Mouse (Mus musculus) heart, adult 8-10 months (tissue): Measurements from ENCODE around the gene Cryz. TPM values are rescaled to one million over a fixed set of nuclear protein-coding genes. Genes with fewer than 3 reads are reported as not detected.

Source experiments
- DNase-seq: peaks from one replicate; pipeline ENCODE4 v3.0.0; 2022; ENCODE audit warnings: low spot score
- total RNA-seq, 4 experiments: library from RNA; stranded (reverse); gene quantifications; 2 replicates each; pipeline ENCODE4 v1.2.4; 2022

Cryz gene
- total RNA-seq: 10 to 100 TPM; 14.7 to 20.0 (median 16.6) TPM

DNA sequence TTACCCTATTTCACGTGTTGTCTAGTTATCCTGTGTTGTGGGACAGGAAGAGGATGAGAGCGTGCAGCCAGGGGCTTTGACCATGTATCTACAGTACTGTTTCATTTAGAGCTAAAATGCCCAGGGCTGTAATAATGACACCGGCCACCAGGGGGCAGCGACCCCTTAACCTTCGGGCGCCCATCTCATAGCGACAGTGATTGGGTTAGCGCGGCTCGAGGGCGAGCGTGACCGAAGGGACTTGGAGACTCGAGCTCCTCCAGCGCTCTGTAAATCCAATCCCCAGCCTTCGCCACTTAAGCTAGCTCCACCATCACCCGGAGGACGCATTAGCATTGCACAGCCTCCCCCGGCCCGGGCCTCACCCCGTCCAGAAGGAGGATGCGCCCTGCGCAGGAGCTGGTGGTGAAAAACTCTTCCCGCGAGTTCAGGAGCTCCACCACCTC, at the start of gene Cryz:
TSS of gene Cryz (plus strand) at position 224 of the 446 bp plus-strand sequence.
- DNase-seq: peak; percentile 91

DNA sequence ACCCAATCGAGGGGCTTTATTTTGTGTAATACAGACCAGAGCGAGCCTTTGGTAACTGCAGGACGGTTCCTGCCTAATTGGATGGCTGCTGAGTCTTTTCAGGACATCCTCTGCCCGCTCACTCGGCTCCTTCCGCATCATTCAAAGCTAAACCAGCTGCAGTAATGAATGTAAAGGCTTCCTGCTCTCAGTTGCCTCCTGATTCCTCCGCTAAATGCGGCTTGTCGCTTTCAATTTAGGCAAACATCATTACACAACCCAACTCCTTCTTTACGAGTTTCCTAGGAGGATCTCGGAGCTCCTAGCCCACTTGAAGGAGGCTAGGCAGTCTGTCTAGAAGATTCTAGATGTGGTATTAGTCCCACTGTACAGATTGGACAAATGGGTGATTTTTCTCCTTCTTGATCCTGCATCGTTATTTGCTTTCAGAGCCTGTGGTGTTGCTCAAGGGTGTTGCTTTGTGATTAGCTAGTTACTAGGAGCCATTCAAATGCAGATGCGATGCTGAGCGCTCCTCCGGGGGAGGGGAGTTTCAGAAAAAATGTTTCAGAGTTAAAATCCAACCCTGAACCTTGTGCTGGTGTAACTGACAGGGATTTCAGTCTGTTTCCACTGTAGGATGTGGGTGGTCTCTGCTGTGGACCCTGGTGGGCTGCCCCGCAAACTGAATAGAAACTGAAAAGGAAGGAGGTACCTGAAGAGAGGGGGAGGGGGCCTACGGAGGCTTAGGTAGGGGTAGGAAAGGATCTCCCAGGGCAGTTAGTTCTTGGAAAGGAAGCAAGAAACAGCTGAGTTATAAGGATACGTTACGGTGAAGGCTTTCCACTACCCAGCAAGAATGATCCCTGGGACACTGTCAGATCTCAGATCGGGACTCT, 48.7 kb upstream of the Cryz start:
- DNase-seq: no peak

DNA sequence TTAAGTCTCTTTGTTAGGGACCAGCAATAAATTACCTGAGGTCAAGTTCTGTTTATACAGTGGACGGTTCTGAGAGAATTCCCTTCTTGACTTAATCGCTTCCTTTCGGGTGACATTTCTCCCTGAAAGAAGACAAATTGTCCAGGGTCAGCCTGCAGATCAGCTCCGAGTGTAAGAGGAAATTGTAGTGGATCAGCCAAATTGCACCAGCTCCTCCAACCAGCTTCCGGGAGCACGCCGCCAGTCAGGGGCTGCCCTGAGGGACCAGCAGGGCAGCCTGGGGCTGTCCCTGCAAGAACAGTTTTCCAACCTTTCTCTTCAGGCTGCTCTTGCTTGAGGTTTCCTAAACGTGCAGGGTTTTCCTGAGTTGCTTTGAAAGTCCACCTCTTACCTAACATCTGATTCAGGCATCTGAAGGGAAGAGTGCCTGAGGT, 47.6 kb upstream of the Cryz start:
- no peak for DNase-seq

DNA sequence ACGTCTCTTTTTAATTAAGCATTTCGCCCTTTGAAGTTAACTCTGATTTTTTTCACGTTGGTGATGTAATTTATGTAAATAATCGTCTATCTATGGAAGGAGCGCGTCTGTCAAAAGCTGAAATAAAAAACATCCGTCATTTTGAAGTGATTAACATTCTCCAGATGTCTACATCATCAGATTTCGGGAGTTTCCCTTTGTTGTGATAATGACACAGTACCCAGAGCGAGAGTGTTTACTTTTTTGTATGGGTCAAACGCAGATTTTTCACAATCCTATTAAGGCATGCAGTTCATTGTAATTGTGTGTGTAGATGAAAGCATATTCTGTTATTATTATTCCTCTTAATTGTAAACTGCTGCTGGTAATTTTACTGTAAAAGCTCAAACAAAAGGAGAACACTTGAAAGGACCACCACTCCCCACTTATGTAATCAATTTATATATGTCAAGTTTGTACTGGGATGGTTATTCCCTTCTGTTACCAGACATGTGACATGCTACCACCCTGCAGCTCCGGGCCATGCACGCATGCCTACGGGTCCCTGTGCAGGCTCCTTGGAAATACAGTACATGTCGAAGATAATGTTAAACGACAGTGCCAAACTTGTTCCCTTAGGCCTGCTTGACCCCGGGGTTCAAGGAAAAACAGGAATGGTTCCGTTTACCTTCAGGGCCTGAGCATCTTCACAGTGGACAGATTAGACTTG, 46.0 kb upstream of the Cryz start:
- DNase-seq: no peak

DNA sequence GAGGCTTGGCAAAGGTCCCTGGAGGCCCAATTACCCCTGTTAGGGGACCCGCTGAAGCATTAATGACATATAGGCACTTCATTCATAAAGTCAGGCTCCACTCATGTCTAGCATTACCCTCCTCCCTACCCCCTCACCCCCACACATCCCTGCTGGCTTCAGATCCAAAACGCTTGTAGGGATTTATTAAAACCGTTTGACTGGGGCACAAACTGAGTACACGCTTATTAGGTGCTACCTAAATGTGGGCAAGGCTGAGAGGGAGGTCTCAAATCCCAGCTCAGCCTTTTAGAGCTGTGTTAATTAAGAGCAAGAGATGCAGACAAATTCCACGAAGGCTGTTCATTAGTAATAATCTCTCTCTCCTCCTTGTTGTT, 45.5 kb upstream of the Cryz start:
- no peak for DNase-seq

DNA sequence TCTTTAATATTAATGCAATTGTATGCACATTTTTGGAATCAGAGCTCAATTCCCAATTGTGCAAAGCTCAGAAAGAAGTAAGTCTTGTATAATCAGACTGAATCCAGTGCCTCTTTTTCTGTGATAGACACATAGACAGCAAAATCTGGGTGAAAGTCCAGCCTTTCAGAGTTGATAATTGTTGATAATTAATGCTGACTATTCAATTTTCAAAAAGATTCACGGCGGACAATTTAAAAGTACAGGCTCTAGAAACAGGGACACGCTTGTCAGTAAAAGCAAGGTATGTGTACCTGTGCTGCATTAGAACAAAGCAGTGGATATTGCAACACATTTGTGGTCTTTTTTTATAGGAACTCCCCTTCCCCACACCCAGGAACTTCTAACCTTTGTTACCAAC, 34.3 kb upstream of the Cryz start:
- DNase-seq: no peak

DNA sequence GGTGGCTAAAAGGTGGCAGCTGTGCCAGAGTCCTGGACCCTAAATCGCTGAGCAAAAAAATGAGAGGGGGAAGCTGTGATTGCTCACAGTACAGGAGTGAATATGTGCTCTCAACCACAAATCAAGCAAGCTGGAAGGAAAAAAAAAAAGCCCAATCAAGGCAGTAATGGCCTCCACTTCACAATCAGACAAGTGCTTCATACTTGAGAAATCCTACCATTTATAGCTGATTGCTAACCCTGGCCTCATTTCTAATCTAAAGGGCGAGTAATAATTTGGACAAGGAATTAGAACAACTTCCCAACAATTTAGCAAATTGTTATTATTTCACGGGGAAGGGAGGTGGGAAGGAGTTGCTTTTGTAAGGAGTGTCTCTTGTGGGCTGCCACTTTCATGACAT, 31.1 kb upstream of the Cryz start:
- DNase-seq: no peak

DNA sequence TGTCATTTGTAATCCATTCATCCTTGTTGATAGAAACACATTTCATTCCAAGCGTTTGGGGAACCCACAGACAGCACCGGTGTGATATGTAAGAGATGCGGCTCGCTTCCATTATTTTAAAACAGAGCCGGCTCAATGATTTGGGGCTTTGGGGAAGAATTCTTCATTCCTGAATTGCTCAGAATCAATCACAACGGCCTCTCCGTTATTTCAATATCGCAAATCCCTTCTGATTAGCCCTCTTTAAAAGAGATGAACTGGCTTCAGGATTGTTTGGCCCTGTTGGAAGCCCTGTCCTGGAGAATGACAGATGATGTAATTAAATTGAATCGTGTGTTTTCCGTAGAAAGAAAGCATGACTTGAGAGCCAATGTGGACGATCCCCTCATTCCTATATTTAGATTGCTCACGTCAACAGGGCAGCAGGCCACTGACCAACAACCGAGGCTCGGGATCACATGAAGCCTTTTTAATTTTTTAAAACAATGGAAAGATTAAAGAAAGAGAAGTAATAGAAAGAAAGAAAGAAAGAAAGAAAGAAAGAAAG, 26.4 kb upstream of the Cryz start:
- DNase-seq: no peak

DNA sequence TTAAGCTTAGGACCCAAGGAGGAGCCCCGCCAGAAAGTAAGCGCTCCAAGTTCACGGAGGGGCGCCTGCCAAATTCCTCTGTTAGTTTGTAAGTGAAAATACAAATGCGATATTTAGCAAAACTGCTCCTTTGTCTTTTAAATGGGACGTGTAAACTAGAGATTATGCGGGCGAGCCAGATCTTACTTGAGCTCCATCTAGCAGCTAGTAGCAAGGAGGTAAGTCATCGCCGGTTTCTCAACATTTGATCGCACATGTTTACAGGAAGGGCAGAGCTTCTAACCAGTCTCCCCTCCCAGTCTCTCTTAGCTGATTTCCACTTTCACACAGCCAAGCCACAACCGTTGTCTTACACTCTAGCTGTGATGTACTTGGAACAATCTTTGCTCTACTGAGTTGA, 25.7 kb upstream of the Cryz start:
- DNase-seq: no peak

DNA sequence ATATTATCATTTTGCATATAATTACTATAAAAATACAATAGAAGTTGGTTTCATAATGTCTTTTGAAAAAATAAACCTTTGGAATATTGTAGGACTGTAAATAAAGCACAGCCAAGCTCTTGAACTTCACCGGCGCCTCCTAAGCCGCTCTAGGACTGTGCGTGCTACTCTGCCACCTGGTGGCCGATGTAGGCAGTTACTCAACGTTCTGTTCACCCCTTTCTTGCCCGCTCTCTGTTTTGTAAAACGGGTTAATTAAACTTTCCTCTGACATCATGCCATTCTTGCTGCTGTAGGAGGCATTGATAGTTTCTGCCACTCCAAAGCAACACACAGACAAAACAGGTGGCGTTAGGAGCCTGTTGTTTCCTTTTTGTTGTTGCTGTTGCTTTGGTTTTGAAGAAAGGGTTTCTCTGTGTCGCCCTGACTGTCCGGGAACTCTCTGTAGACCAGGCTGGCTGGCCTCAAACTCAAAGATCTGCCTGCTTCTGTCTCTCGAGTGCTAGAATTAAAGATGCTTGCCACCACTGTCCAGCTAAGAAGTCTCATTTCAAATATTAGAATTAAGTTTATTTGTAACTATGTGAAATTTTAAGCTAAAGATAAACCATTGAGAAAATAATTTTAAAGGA, 24.1 kb upstream of the Cryz start:
- DNase-seq: peak; percentile 49

DNA sequence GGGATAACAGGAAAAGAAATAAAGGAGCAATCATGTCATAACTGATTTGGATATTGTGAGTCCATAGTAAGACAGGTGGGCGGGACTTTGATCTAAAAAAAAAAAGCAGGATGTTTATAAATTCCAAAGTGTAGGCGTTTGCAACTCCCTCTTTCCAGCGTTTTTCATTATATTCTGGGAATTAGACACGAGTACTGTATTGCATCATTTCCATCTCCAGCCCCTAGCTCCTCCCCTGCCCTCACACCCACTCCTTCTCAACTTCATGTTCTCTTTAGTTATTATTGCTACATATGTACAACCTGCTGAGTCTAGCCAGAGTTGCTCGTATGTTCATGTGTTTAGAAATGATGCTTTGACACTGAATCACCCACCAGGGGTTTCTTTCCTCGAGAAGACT, 22.8 kb upstream of the Cryz start:
- no peak for DNase-seq

DNA sequence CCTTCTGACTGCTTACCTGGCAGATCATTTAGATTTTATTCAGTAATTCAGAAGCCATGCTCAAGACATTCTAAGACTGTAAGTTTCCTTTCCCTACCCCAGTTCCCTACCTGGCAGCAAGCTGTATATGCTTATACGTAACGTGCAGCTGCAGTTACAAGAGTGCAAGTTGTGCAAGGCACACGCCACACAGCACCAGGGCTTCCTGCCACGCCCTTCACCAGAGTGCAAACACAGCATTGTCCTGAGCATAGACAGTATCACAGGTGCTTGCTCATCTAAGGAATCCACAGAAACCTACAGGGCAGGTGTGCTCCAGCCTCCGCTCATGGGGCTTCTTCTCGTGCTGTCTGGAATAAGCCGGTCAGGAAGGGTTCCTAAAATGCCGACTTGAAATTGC, 18.6 kb upstream of the Cryz start:
- DNase-seq: no peak

DNA sequence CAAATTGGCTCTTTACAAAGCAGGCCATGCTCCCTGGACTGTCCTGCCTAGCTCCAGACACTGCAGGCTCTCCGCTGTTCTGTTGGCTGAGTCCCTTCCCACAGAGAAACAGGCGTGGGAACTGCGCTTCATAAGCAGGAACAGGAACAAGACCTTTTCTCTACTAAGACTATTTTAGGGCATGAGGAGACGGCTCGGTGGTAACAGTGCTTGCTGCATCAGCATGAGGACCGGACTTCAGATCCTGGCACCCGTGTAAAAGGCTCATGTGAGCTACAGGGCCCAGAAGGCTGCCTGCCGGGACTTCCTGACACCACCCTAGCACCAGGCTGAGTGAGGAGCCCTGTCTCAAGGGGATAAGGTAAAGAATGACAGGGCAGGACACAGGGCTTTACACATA, 12.2 kb upstream of the Cryz start:
- DNase-seq: no peak

DNA sequence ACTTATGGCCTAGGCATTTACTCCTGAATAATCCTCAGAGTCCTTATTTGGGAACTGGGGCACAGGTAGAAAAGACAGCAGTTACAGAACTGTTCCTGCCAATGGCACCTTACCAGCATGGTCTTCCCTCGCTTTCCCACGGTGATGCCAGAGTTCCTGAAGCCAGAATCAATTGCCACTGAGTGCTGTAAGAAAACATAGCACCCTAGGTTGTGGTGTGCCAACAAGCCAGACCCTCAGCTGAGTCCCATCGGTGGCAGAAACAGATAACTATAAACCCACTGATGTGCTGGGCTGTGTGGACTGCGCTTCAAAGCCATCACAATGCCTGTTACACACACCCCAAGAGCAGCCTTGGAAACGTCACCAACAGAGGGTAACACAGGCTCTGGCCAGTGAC, 5.5 kb upstream of the Cryz start:
- no peak for DNase-seq

DNA sequence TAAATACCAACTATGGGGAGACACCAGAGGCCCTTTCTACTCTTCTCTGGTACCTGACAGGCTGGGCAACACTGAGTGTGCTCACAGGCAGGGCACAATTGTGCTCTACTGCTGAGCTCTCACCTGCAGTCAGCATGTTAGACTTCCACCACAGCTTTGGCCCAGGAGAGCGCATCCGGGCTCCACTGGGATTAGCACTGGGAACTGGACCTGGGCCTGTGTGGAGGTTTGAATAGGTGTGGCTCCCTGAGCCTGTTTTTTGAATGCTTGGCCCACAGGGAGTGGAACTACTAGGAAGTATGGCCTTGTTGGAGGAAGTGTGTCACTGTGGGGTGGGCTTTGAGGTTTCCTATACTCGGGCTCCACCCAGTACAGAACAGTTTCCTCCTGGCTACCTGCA, 4.9 kb upstream of the Cryz start:
- no peak for DNase-seq

DNA sequence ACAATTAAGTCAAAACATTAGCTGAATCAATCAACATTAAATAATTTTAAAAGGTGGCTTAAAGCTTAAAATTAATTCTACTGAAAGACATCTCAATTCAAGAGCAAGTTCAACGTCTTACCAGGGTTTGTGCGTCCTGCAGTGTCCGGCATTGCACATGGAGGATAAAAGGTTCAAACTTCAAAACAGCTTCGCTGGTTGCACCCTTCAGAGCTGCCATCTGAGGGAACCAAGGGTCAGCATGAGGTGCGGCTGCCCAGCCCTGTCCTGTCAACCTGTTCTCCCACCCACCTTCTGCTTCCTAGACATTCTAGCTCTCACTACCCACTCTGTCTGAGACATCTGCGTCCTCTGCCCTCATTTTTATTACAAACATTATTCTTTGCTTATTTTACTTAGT, 2.9 kb upstream of the Cryz start:
- DNase-seq: no peak

DNA sequence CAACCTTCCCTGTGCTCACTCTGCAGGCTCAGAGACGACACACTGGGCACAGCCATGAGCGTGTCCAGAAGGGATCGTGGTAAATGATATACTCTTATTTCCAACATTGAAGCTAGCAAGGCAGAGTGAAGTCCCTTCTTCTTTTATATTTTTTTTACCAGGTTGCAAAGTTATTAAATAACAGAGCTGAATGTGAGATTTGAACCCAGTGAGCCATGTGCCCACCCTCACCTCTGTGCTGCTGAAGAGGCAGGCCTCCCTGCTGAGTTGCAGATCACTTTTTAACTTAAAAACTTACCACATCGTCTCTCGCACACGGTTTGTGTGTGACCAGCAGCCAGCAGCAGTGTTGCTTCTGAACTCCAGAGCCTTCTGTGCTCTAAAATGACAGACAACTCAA, 2.4 kb upstream of the Cryz start:
- DNase-seq: no peak

DNA sequence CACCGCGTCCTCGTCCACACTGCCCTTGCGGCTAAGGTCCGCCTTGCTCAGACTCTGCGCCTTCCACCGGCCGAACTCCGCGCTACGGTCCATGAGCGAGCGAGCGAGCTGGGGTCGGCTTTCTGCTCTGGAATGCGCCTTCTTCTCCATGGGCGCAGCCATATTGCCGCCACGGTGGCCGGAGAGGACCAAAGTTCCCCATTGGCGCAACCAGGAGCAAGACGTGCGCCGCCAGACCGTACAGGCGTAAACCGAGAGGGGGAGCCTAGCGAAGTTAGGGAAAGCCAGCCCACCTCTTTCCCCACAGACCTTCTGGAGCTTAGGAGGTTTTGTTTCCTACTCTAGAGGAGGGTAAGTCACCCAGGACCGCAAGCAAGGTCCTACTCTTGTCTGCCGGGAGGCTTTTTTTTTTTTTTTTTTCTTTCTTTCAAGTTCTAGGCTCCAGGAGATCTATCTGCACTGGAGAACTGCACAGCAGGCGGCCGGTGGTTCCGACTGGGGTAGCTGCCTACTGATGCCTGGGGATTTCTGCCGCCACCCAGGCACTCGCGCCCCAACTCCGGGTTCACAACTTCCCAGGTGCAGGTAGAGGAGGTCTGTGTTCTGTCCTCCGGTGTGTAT, 533 bp downstream of the Cryz start, which contains the start of gene Tyw3:
TSS of gene Tyw3 (minus strand) at position 171 of the 621 bp plus-strand sequence.
- peak; percentile 98 for DNase-seq

DNA sequence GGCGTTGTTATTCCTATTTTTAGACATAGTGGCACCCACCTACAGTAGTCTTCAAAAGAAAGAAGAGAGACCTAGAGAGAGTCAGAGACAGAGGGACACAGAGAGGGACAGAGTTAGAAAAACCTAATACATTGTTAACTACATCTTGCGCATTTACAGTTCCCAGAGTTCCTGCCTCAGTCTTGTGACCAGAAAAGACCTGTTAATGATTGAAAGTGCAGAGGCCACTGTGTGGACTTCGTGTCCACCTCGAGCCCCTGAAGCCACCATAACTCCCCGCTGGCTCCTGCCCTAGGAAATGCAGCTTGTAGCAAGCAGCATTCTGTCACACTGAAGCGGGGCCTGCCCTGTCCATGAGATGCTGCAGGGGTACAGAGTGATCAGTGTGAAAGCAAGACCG, 1.1 kb downstream of the Cryz start:
- no peak for DNase-seq

DNA sequence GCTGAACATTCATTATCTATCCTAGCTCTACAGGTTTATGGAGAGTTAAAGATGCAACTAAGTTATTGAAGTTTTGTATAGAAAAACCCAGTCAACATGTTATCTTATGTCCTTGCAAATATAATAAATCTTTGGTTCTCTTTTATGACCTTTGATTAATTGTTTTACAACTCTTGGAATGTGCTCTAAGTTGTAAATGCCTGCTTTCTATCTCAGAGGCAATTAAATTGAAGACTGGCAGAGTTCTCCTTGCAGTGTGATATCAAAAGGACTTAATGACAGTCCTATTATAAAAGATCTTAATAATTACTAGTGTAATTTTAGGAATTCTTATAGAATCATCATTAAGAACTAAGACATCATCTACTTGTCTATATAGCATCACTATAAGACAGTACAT, 5.6 kb downstream of the Cryz start:
- no peak for DNase-seq

DNA sequence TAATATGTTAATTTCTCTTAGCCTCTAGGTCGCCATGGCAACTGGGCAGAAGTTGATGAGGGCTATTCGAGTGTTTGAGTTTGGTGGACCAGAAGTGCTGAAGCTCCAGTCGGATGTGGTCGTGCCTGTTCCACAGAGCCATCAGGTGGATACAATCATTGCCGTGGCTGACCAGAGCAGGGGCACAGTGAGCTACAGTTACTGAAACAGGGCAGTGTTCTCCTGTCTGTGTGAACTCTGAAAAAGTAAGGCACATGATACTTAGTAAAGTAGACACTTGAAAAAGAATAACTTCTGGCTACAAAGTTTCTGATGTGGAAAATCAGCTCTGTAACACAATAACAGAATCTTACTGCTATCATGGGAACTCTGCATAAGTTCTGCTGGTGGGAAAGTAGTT, 8.4 kb downstream of the Cryz start:
- DNase-seq: no peak

DNA sequence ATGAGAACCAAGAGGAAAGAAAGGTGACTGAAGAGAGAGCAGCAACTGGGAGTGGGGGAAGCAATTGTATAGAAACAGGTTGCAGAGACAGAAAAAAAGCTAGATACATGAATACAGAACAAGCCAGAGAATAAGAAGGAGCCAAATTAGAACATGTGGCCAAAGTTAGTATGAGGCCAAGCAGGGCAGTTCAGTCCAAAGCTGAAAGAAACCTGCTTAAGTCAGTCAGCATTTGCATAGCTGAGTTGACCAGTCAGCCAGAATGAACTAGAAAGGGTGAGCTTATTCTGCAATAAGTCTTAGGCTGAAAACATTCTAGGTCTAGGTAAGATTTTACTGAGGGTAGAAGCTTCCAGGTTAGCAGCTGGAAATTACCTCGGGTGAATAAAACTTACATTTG, 11.4 kb downstream of the Cryz start:
- DNase-seq: no peak
